Mouse (Mus musculus) heart, embryonic 13.5 days (tissue): ENCODE measurements around the gene Pxk. TPM values are rescaled to one million over a fixed set of nuclear protein-coding genes. Genes with fewer than 3 reads are reported as not detected.

Source experiments
- ATAC-seq: fragments of 200-750 bp; cut with Nextera tagmentation; 2 replicates; pipeline ENCODE4 v1.8.0; 2017; ENCODE audit warnings: moderate TSS enrichment; ENCODE audit not compliant: insufficient number of reproducible peaks, low FRiP score, low TSS enrichment; ENCODE audit errors: extremely low read depth
- H3K27ac ChIP-seq: fragments of 300-500 bp; sonication (generic); replicated peaks from 2 replicates; pipeline ENCODE4 v1.5.1; 2015; ENCODE audit warnings: moderate library complexity, mild to moderate bottlenecking, inconsistent platforms
- H3K27me3 ChIP-seq: fragments of 300-500 bp; sonication (generic); replicated peaks from 2 replicates; pipeline ENCODE4 v1.6.1; 2015; ENCODE audit warnings: mild to moderate bottlenecking, inconsistent platforms
- H3K36me3 ChIP-seq: fragments of 300-500 bp; sonication (generic); 2 replicates; pipeline ENCODE4 v1.6.1; 2015; ENCODE audit warnings: mild to moderate bottlenecking, inconsistent platforms
- H3K4me1 ChIP-seq: fragments of 300-500 bp; sonication (generic); 2 replicates; pipeline ENCODE4 v1.6.1; 2015; ENCODE audit warnings: inconsistent platforms
- H3K4me2 ChIP-seq: fragments of 300-500 bp; sonication (generic); 2 replicates; pipeline ENCODE4 v1.6.1; 2015; ENCODE audit warnings: inconsistent platforms, mild to moderate bottlenecking, moderate library complexity
- H3K4me3 ChIP-seq: fragments of 300-500 bp; sonication (generic); 2 replicates; pipeline ENCODE4 v1.5.1; 2015; ENCODE audit warnings: moderate library complexity, mild to moderate bottlenecking, inconsistent platforms
- H3K9ac ChIP-seq: fragments of 300-500 bp; sonication (generic); 2 replicates; pipeline ENCODE4 v1.6.1; 2015; ENCODE audit warnings: inconsistent platforms, mild to moderate bottlenecking, moderate library complexity
- H3K9me3 ChIP-seq: fragments of 300-500 bp; sonication (generic); 2 replicates; pipeline ENCODE4 v1.6.1; 2016; ENCODE audit warnings: inconsistent platforms
- WGBS: fragments of 180-500 bp; shearing (Covaris S2); methylation state at CpG from one replicate; pipeline ENCODE4 v1.1.7; 2015; ENCODE audit warnings: mixed read lengths; 5-methylcytosine and 5-hydroxymethylcytosine counted together
- polyA plus RNA-seq: library from polyadenylated mRNA; unstranded; fragments of >200 nt; fragmentation: Nextera tagmentation; extraction: Ambion mirVana; gene quantifications from 2 replicates; pipeline ENCODE4 v1.2.1, GENCODE M21; 2015

The Pxk gene
- polyA plus RNA-seq, 1 experiment from 2014 or later: 24.6 TPM

GRCm38 (mm10) chr14:8080165-8080679 lies 17.8 kb upstream of the Pxk start, which contains the start of gene Rpp14:
Rpp14 (plus strand) TSS chr14:8080367.
- H3K9ac ChIP-seq: peak within 1 kb of the TSS; percentile 89
- H3K9me3 ChIP-seq: no peaks in the 10 kb centered on the region
- ATAC-seq: peak; percentile 86
- peak within 1 kb of the TSS; percentile 74 for H3K4me2 ChIP-seq
- H3K27ac ChIP-seq: peak within 1 kb of the TSS; percentile 96
- H3K27me3 ChIP-seq: no peaks in the 10 kb centered on the region
- H3K4me3 ChIP-seq: peak within 1 kb of the TSS; percentile 73
- WGBS: under 1% methylated on average over 47 of the region's 47 CpGs
- H3K4me1 ChIP-seq: peaks cover 15% of the 10 kb centered on the region
- peaks cover 16% of the 10 kb centered on the region for H3K36me3 ChIP-seq

GRCm38 (mm10) chr14:8080718-8081117 lies 17.3 kb upstream of the Pxk start:
- H3K9ac ChIP-seq: peak overlapping the region; percentile 89
- ATAC-seq: no peak
- H3K9me3 ChIP-seq: no peaks in the 10 kb centered on the region
- peaks cover 21% of the 10 kb centered on the region for H3K36me3 ChIP-seq
- no peaks in the 10 kb centered on the region for H3K27me3 ChIP-seq
- WGBS: 4% methylated on average over 11 of the region's 11 CpGs
- H3K27ac ChIP-seq: peak overlapping the region; percentile 96
- peaks cover 15% of the 10 kb centered on the region for H3K4me1 ChIP-seq
- peak overlapping the region; percentile 74 for H3K4me2 ChIP-seq
- peak overlapping the region; percentile 73 for H3K4me3 ChIP-seq

- H3K9ac ChIP-seq: no peak overlapping the region
- no peak overlapping the region for H3K4me3 ChIP-seq
- peaks cover 43% of the 10 kb centered on the region for H3K36me3 ChIP-seq
- peaks cover 15% of the 10 kb centered on the region for H3K4me1 ChIP-seq
- H3K27ac ChIP-seq: no peak overlapping the region
- no peaks in the 10 kb centered on the region for H3K27me3 ChIP-seq
- 82% methylated on average over 1 of the region's 1 CpGs for WGBS
- H3K4me2 ChIP-seq: no peak overlapping the region
- no peaks in the 10 kb centered on the region for H3K9me3 ChIP-seq
- ATAC-seq: no peak
Observed at GRCm38 (mm10) chr14:8082949-8083348, 15.1 kb upstream of the Pxk start.

- WGBS: 89% methylated on average over 2 of the region's 2 CpGs
- Histone ChIP-seq H3K4me3 (no peak overlapping the region), H3K4me2 (no peak overlapping the region), H3K27ac (no peak overlapping the region), H3K9ac (no peak overlapping the region), H3K27me3 (no peaks in the 10 kb centered on the region), H3K36me3 (peaks cover 72% of the 10 kb centered on the region), H3K4me1 (no peaks in the 10 kb centered on the region), H3K9me3 (no peaks in the 10 kb centered on the region)
- no peak for ATAC-seq
Observed at GRCm38 (mm10) chr14:8089016-8089415, 9.0 kb upstream of the Pxk start.

GRCm38 (mm10) chr14:8092573-8092972 lies 5.4 kb upstream of the Pxk start:
- Histone ChIP-seq H3K9ac (no peak overlapping the region), H3K4me3 (no peak overlapping the region), H3K4me1 (peaks cover 11% of the 10 kb centered on the region), H3K27ac (no peak overlapping the region), H3K9me3 (no peaks in the 10 kb centered on the region), H3K27me3 (no peaks in the 10 kb centered on the region), H3K36me3 (peaks cover 37% of the 10 kb centered on the region), H3K4me2 (no peak overlapping the region)
- ATAC-seq: no peak
- 83% methylated on average over 2 of the region's 2 CpGs for WGBS

- H3K9me3 ChIP-seq: no peaks in the 10 kb centered on the region
- H3K27ac ChIP-seq: no peak overlapping the region
- ATAC-seq: no peak
- WGBS: 50% methylated on average over 5 of the region's 5 CpGs
- H3K4me2 ChIP-seq: no peak overlapping the region
- H3K4me1 ChIP-seq: peaks cover 13% of the 10 kb centered on the region
- no peak overlapping the region for H3K4me3 ChIP-seq
- no peak overlapping the region for H3K9ac ChIP-seq
- H3K36me3 ChIP-seq: peaks cover 31% of the 10 kb centered on the region
- no peaks in the 10 kb centered on the region for H3K27me3 ChIP-seq
Observed at GRCm38 (mm10) chr14:8093427-8093826, 4.6 kb upstream of the Pxk start.

- Histone ChIP-seq H3K9me3 (no peaks in the 10 kb centered on the region), H3K27me3 (no peaks in the 10 kb centered on the region), H3K27ac (0 out of 2 replicates have a peak overlapping the region, but pooled peaks have one; percentile 42), H3K4me1 (peaks cover 27% of the 10 kb centered on the region), H3K4me3 (no peak overlapping the region), H3K4me2 (peak overlapping the region; percentile 17; the same call in 1 of the 2 replicates), H3K36me3 (peaks cover 15% of the 10 kb centered on the region), H3K9ac (peak overlapping the region; percentile 54; the same call in 1 of the 2 replicates)
- ATAC-seq: no peak
- 60% methylated on average over 3 of the region's 3 CpGs for WGBS
Observed at GRCm38 (mm10) chr14:8094931-8095561, 3.0 kb upstream of the Pxk start.

- peaks cover 10% of the 10 kb centered on the region for H3K36me3 ChIP-seq
- H3K4me1 ChIP-seq: peaks cover 29% of the 10 kb centered on the region
- peak overlapping the region; percentile 17 for H3K4me2 ChIP-seq
- ATAC-seq: no peak
- H3K4me3 ChIP-seq: no peak overlapping the region
- H3K9me3 ChIP-seq: no peaks in the 10 kb centered on the region
- H3K9ac ChIP-seq: peak overlapping the region; percentile 54
- peak overlapping the region; percentile 42; the same call in 1 of the 2 replicates for H3K27ac ChIP-seq
- H3K27me3 ChIP-seq: no peaks in the 10 kb centered on the region
- 37% methylated on average over 7 of the region's 7 CpGs for WGBS
Observed at GRCm38 (mm10) chr14:8095562-8095950, 2.5 kb upstream of the Pxk start.

- no peak for ATAC-seq
- H3K4me1 ChIP-seq: peaks cover 38% of the 10 kb centered on the region
- peak overlapping the region; percentile 81 for H3K4me2 ChIP-seq
- 3% methylated on average over 5 of the region's 5 CpGs for WGBS
- peaks cover 3% of the 10 kb centered on the region; the same call in 1 of the 2 replicates for H3K36me3 ChIP-seq
- H3K27ac ChIP-seq: peak overlapping the region; percentile 74
- peak overlapping the region; percentile 91 for H3K4me3 ChIP-seq
- no peaks in the 10 kb centered on the region for H3K27me3 ChIP-seq
- no peaks in the 10 kb centered on the region for H3K9me3 ChIP-seq
- peak overlapping the region; percentile 92 for H3K9ac ChIP-seq
Observed at GRCm38 (mm10) chr14:8098687-8098995, 630 bp downstream of the Pxk start.

GRCm38 (mm10) chr14:8099561-8100021 lies 1.6 kb downstream of the Pxk start:
- peaks cover 38% of the 10 kb centered on the region for H3K4me1 ChIP-seq
- H3K9ac ChIP-seq: peak overlapping the region; percentile 67; the same call in 1 of the 2 replicates
- no peak overlapping the region for H3K27ac ChIP-seq
- peak overlapping the region; percentile 81 for H3K4me2 ChIP-seq
- peaks cover 3% of the 10 kb centered on the region; the same call in 1 of the 2 replicates for H3K36me3 ChIP-seq
- peak overlapping the region; percentile 91 for H3K4me3 ChIP-seq
- 62% methylated on average over 10 of the region's 10 CpGs for WGBS
- H3K27me3 ChIP-seq: no peaks in the 10 kb centered on the region
- ATAC-seq: no peak
- H3K9me3 ChIP-seq: no peaks in the 10 kb centered on the region

GRCm38 (mm10) chr14:8101886-8102285 lies 3.9 kb downstream of the Pxk start:
- no peak overlapping the region for H3K9ac ChIP-seq
- H3K4me1 ChIP-seq: peaks cover 29% of the 10 kb centered on the region
- H3K27me3 ChIP-seq: no peaks in the 10 kb centered on the region
- no peaks in the 10 kb centered on the region for H3K9me3 ChIP-seq
- H3K36me3 ChIP-seq: peaks cover 6% of the 10 kb centered on the region
- no peak overlapping the region for H3K4me2 ChIP-seq
- H3K27ac ChIP-seq: no peak overlapping the region
- no peak overlapping the region for H3K4me3 ChIP-seq
- 88% methylated on average over 8 of the region's 8 CpGs for WGBS
- no peak for ATAC-seq

- H3K27me3 ChIP-seq: no peaks in the 10 kb centered on the region
- ATAC-seq: no peak
- H3K27ac ChIP-seq: no peak overlapping the region
- no peak overlapping the region for H3K4me3 ChIP-seq
- no peaks in the 10 kb centered on the region for H3K9me3 ChIP-seq
- no peak overlapping the region for H3K9ac ChIP-seq
- H3K4me2 ChIP-seq: no peak overlapping the region
- WGBS: 75% methylated on average over 12 of the region's 12 CpGs
- peaks cover 10% of the 10 kb centered on the region for H3K36me3 ChIP-seq
- peaks cover 25% of the 10 kb centered on the region for H3K4me1 ChIP-seq
Observed at GRCm38 (mm10) chr14:8102676-8103075, 4.7 kb downstream of the Pxk start.
